Mouse (Mus musculus): ENCODE measurements at regions not wholly inside any gene's neighbourhood (a gene's known extent, or its start where the extent isn't known, plus 50 kb on each side); places are given as distances from the start of the nearest gene placed in this dataset.

- no peak overlapping the region for H3K9ac ChIP-seq (ENCODE audit: low read length)
- H3K9me3 ChIP-seq (ENCODE audit: control insufficient read depth, low read length) = no peaks in the 10 kb centered on the region
- ATAC-seq (ENCODE audit: insufficient read depth, low FRiP score, low TSS enrichment) = no peak
- H3K27me3 ChIP-seq (ENCODE audit: control insufficient read depth, insufficient read depth, low read length) = no peaks in the 10 kb centered on the region
- H3K4me3 ChIP-seq (ENCODE audit: low read depth, low read length) = no peak overlapping the region
- no peak overlapping the region for H3K4me2 ChIP-seq (ENCODE audit: low read depth)
- H3K36me3 ChIP-seq (ENCODE audit: control insufficient read depth, insufficient read depth, low read length) = no peaks in the 10 kb centered on the region
- no peak overlapping the region for H3K27ac ChIP-seq (ENCODE audit: low read depth, low read length)
- H3K4me1 ChIP-seq (ENCODE audit: control insufficient read depth, insufficient read depth, low read length) = no peaks in the 10 kb centered on the region
- 68% methylated on average over 4 of the region's 4 CpGs for WGBS
- DNase-seq (ENCODE audit: low spot score) = no peak
These were observed 204.5 kb upstream of the F930015N05Rik start for GRCm38 (mm10) chr11:64640947-64641346.

GRCm38 (mm10) chr11:64643171-64643570 lies 206.7 kb upstream of the F930015N05Rik start:
- Histone ChIP-seq H3K4me1 (ENCODE audit: control insufficient read depth, insufficient read depth, low read length) (no peaks in the 10 kb centered on the region), H3K9me3 (ENCODE audit: control insufficient read depth, low read length) (no peaks in the 10 kb centered on the region), H3K9ac (ENCODE audit: low read length) (no peak overlapping the region), H3K4me3 (ENCODE audit: low read depth, low read length) (no peak overlapping the region), H3K27ac (ENCODE audit: low read depth, low read length) (no peak overlapping the region), H3K27me3 (ENCODE audit: control insufficient read depth, insufficient read depth, low read length) (no peaks in the 10 kb centered on the region), H3K36me3 (ENCODE audit: control insufficient read depth, insufficient read depth, low read length) (no peaks in the 10 kb centered on the region), H3K4me2 (ENCODE audit: low read depth) (no peak overlapping the region)
- WGBS = 68% methylated on average over 5 of the region's 5 CpGs
- DNase-seq (ENCODE audit: low spot score) (no peak), ATAC-seq (ENCODE audit: insufficient read depth, low FRiP score, low TSS enrichment) (no peak)

- Histone ChIP-seq H3K4me3 (ENCODE audit: low read depth, low read length) (no peak overlapping the region), H3K4me2 (ENCODE audit: low read depth) (no peak overlapping the region), H3K4me1 (ENCODE audit: control insufficient read depth, insufficient read depth, low read length) (no peaks in the 10 kb centered on the region), H3K36me3 (ENCODE audit: control insufficient read depth, insufficient read depth, low read length) (no peaks in the 10 kb centered on the region), H3K9me3 (ENCODE audit: control insufficient read depth, low read length) (no peaks in the 10 kb centered on the region), H3K9ac (ENCODE audit: low read length) (no peak overlapping the region), H3K27me3 (ENCODE audit: control insufficient read depth, insufficient read depth, low read length) (no peaks in the 10 kb centered on the region), H3K27ac (ENCODE audit: low read depth, low read length) (no peak overlapping the region)
- 86% methylated on average over 2 of the region's 2 CpGs for WGBS
- no peak for ATAC-seq (ENCODE audit: insufficient read depth, low FRiP score, low TSS enrichment)
- DNase-seq (ENCODE audit: low spot score) = no peak
These were observed 211.5 kb upstream of the F930015N05Rik start for GRCm38 (mm10) chr11:64647938-64648337.

GRCm38 (mm10) chr11:64650571-64651282 lies 214.3 kb upstream of the F930015N05Rik start:
- Histone ChIP-seq H3K4me2 (ENCODE audit: low read depth) (no peak overlapping the region), H3K4me1 (ENCODE audit: control insufficient read depth, insufficient read depth, low read length) (no peaks in the 10 kb centered on the region), H3K9ac (ENCODE audit: low read length) (no peak overlapping the region), H3K27ac (ENCODE audit: low read depth, low read length) (no peak overlapping the region), H3K27me3 (ENCODE audit: control insufficient read depth, insufficient read depth, low read length) (no peaks in the 10 kb centered on the region), H3K36me3 (ENCODE audit: control insufficient read depth, insufficient read depth, low read length) (no peaks in the 10 kb centered on the region), H3K4me3 (ENCODE audit: low read depth, low read length) (no peak overlapping the region), H3K9me3 (ENCODE audit: control insufficient read depth, low read length) (no peaks in the 10 kb centered on the region)
- 79% methylated on average over 10 of the region's 10 CpGs for WGBS
- ATAC-seq (ENCODE audit: insufficient read depth, low FRiP score, low TSS enrichment) (no peak), DNase-seq (ENCODE audit: low spot score) (no peak)

- Histone ChIP-seq H3K27me3 (ENCODE audit: control insufficient read depth, insufficient read depth, low read length) (no peaks in the 10 kb centered on the region), H3K36me3 (ENCODE audit: control insufficient read depth, insufficient read depth, low read length) (no peaks in the 10 kb centered on the region), H3K9ac (ENCODE audit: low read length) (no peak overlapping the region), H3K4me1 (ENCODE audit: control insufficient read depth, insufficient read depth, low read length) (no peaks in the 10 kb centered on the region), H3K9me3 (ENCODE audit: control insufficient read depth, low read length) (no peaks in the 10 kb centered on the region), H3K4me2 (ENCODE audit: low read depth) (no peak overlapping the region), H3K27ac (ENCODE audit: low read depth, low read length) (no peak overlapping the region), H3K4me3 (ENCODE audit: low read depth, low read length) (no peak overlapping the region)
- DNase-seq (ENCODE audit: low spot score) (no peak), ATAC-seq (ENCODE audit: insufficient read depth, low FRiP score, low TSS enrichment) (no peak)
These were observed 216.4 kb upstream of the F930015N05Rik start for GRCm38 (mm10) chr11:64652811-64653210.

- 90% methylated on average over 1 of the region's 1 CpGs for WGBS
- Histone ChIP-seq H3K27ac (ENCODE audit: low read depth, low read length) (no peak overlapping the region), H3K4me2 (ENCODE audit: low read depth) (no peak overlapping the region), H3K4me1 (ENCODE audit: control insufficient read depth, insufficient read depth, low read length) (no peaks in the 10 kb centered on the region), H3K9me3 (ENCODE audit: control insufficient read depth, low read length) (no peaks in the 10 kb centered on the region), H3K9ac (ENCODE audit: low read length) (no peak overlapping the region), H3K36me3 (ENCODE audit: control insufficient read depth, insufficient read depth, low read length) (no peaks in the 10 kb centered on the region), H3K4me3 (ENCODE audit: low read depth, low read length) (no peak overlapping the region), H3K27me3 (ENCODE audit: control insufficient read depth, insufficient read depth, low read length) (no peaks in the 10 kb centered on the region)
- ATAC-seq (ENCODE audit: insufficient read depth, low FRiP score, low TSS enrichment) = no peak
- DNase-seq (ENCODE audit: low spot score) = no peak
These were observed 218.7 kb upstream of the F930015N05Rik start for GRCm38 (mm10) chr11:64655162-64655561.

GRCm38 (mm10) chr11:64663166-64663565 lies 226.7 kb upstream of the F930015N05Rik start:
- ATAC-seq (ENCODE audit: insufficient read depth, low FRiP score, low TSS enrichment) = no peak
- H3K27ac ChIP-seq (ENCODE audit: low read depth, low read length) = no peak overlapping the region
- H3K4me3 ChIP-seq (ENCODE audit: low read depth, low read length) = no peak overlapping the region
- no peak for DNase-seq (ENCODE audit: low spot score)
- no peaks in the 10 kb centered on the region for H3K9me3 ChIP-seq (ENCODE audit: control insufficient read depth, low read length)
- H3K36me3 ChIP-seq (ENCODE audit: control insufficient read depth, insufficient read depth, low read length) = no peaks in the 10 kb centered on the region
- H3K9ac ChIP-seq (ENCODE audit: low read length) = no peak overlapping the region
- no peaks in the 10 kb centered on the region for H3K4me1 ChIP-seq (ENCODE audit: control insufficient read depth, insufficient read depth, low read length)
- H3K27me3 ChIP-seq (ENCODE audit: control insufficient read depth, insufficient read depth, low read length) = no peaks in the 10 kb centered on the region
- WGBS = 32% methylated on average over 6 of the region's 6 CpGs
- no peak overlapping the region for H3K4me2 ChIP-seq (ENCODE audit: low read depth)

GRCm38 (mm10) chr11:64667010-64667409 lies 230.6 kb upstream of the F930015N05Rik start:
- DNase-seq (ENCODE audit: low spot score) = no peak
- no peaks in the 10 kb centered on the region for H3K4me1 ChIP-seq (ENCODE audit: control insufficient read depth, insufficient read depth, low read length)
- ATAC-seq (ENCODE audit: insufficient read depth, low FRiP score, low TSS enrichment) = no peak
- H3K27me3 ChIP-seq (ENCODE audit: control insufficient read depth, insufficient read depth, low read length) = no peaks in the 10 kb centered on the region
- H3K4me3 ChIP-seq (ENCODE audit: low read depth, low read length) = no peak overlapping the region
- H3K9me3 ChIP-seq (ENCODE audit: control insufficient read depth, low read length) = no peaks in the 10 kb centered on the region
- no peak overlapping the region for H3K27ac ChIP-seq (ENCODE audit: low read depth, low read length)
- H3K9ac ChIP-seq (ENCODE audit: low read length) = no peak overlapping the region
- whole genome bisulfite sequencing = 82% methylated on average over 3 of the region's 3 CpGs
- no peaks in the 10 kb centered on the region for H3K36me3 ChIP-seq (ENCODE audit: control insufficient read depth, insufficient read depth, low read length)
- H3K4me2 ChIP-seq (ENCODE audit: low read depth) = no peak overlapping the region

GRCm38 (mm10) chr11:64667521-64667920 lies 231.1 kb upstream of the F930015N05Rik start:
- Histone ChIP-seq H3K9me3 (ENCODE audit: control insufficient read depth, low read length) (no peaks in the 10 kb centered on the region), H3K4me1 (ENCODE audit: control insufficient read depth, insufficient read depth, low read length) (no peaks in the 10 kb centered on the region), H3K27ac (ENCODE audit: low read depth, low read length) (no peak overlapping the region), H3K4me3 (ENCODE audit: low read depth, low read length) (no peak overlapping the region), H3K27me3 (ENCODE audit: control insufficient read depth, insufficient read depth, low read length) (no peaks in the 10 kb centered on the region), H3K36me3 (ENCODE audit: control insufficient read depth, insufficient read depth, low read length) (no peaks in the 10 kb centered on the region), H3K4me2 (ENCODE audit: low read depth) (no peak overlapping the region), H3K9ac (ENCODE audit: low read length) (no peak overlapping the region)
- WGBS = 56% methylated on average over 7 of the region's 7 CpGs
- ATAC-seq (ENCODE audit: insufficient read depth, low FRiP score, low TSS enrichment) (no peak), DNase-seq (ENCODE audit: low spot score) (no peak)
